Comparison of ENCODE assay signal across 19 mouse cellular contexts in genomic region chr4:101164189-101164588, GRCm38 (mm10).
A peak's percentile ranks its signal among the peaks of the same experiment; 100 is the strongest.
DNase-seq lines count a peak whose midpoint lies in the region; TF ChIP-seq lines count a peak whose summit lies in the region.
"Had no signal": no experiment of that assay in that cellular context is flagged by ENCODE, and none has a peak within 500 bp of the region (broad histone marks: within the 10 kb centered on the region; RNA-seq: fewer than 3 reads in every experiment).

No protein-coding gene starts in this region.

- intact Hi-C loops in heart, adult 2 months (cut with DNase I) = loop anchor here (10.0 kb wide), 1 partner anchor 291 kb away; no protein-coding TSS in a partner anchor
- intact Hi-C loops in left cerebral cortex, postnatal 36 days (cut with DNase I) = no loop called here

- H3K4me1 ChIP-seq in heart, adult 2 months (ENCODE audit: control insufficient read depth, insufficient read depth, low read length) = no peaks in the 10 kb centered on the region; the same call in 1 of the 2 replicates
- H3K4me1 ChIP-seq: embryonic facial prominence, embryonic 10.5 days; embryonic facial prominence, embryonic 12.5 days; forebrain, embryonic 13.5 days; forebrain, embryonic 15.5 days had no signal

- H3K27me3 ChIP-seq in heart, adult 2 months (ENCODE audit: control insufficient read depth, insufficient read depth, low read length) = no peaks in the 10 kb centered on the region
- H3K27me3 ChIP-seq: embryonic facial prominence, embryonic 12.5 days; forebrain, embryonic 13.5 days; forebrain, embryonic 15.5 days had no signal

- 69% methylated on average over 2 of the region's 2 CpGs for WGBS in heart, adult 2 months

- no peaks in the 10 kb centered on the region; the same call in 1 of the 2 replicates for H3K36me3 ChIP-seq in heart, adult 2 months (ENCODE audit: control insufficient read depth, insufficient read depth, low read length)

- H3K27ac ChIP-seq in heart, adult 2 months = no peak overlapping the region
- H3K27ac ChIP-seq: embryonic facial prominence, embryonic 10.5 days; embryonic facial prominence, embryonic 12.5 days; forebrain, embryonic 13.5 days; forebrain, embryonic 15.5 days had no signal

- no peak for TF ChIP-seq CTCF in heart, adult 2 months (IDR thresholded peaks at IDR 0.05)

- TF ChIP-seq POLR2A in heart, adult 2 months (IDR thresholded peaks at IDR 0.05; ENCODE audit: insufficient read depth, low read depth, low read length) = no peak

- DNase-seq in heart, adult 11 months = peak; percentile 89
- DNase-seq in heart, adult 2 months = no peak
- peak; percentile 14 to 28 for DNase-seq in left cerebral cortex, adult 18-20 months (ENCODE audit: low spot score in 2 of 2)
- no peak for DNase-seq in left cerebral cortex, postnatal 36 days (ENCODE audit: low spot score in 2 of 2)
- peak; percentile 21 for DNase-seq in testis, postnatal 14 days (ENCODE audit: low spot score)
- DNase-seq in testis, postnatal 10 days (ENCODE audit: low spot score) = no peak
- DNase-seq in lung, postnatal 25 days (ENCODE audit: low spot score) = no peak
- DNase-seq: adrenal gland, adult 2 months; adrenal gland, postnatal 10 days; adrenal gland, postnatal 25 days; cerebellum, adult 11-12 months; cerebellum, adult 2 months; cerebellum, adult 9-10 months; cerebellum, postnatal 10 days; cerebellum, postnatal 25 days had no signal

- no peak overlapping the region for H3K9ac ChIP-seq in heart, adult 2 months (ENCODE audit: low read depth, low read length)
- H3K9ac ChIP-seq: embryonic facial prominence, embryonic 12.5 days; forebrain, embryonic 13.5 days; forebrain, embryonic 15.5 days had no signal

- no peak overlapping the region for H3K4me3 ChIP-seq in heart, adult 2 months
- H3K4me3 ChIP-seq: embryonic facial prominence, embryonic 10.5 days; embryonic facial prominence, embryonic 12.5 days; forebrain, embryonic 13.5 days; forebrain, embryonic 15.5 days had no signal

- H3K79me2 ChIP-seq in heart, adult 2 months (replicated peaks; ENCODE audit: control insufficient read depth, insufficient read depth, low read length) = no peaks in the 10 kb centered on the region

- no peak for TF ChIP-seq EP300 in heart, adult 2 months (IDR thresholded peaks at IDR 0.05; ENCODE audit: insufficient read depth, low read depth, low read length)

Comparison
In these comparisons a context has a peak if more than half of its experiments do, and no peak if none do; other contexts are left out.
1. DNase-seq: peak in heart, adult 11 months (single experiment), left cerebral cortex, adult 18-20 months (2 of 2) and testis, postnatal 14 days (single experiment); none in heart, adult 2 months (0 of 2), left cerebral cortex, postnatal 36 days (0 of 2), testis, postnatal 10 days (single experiment) and lung, postnatal 25 days (single experiment).